Mouse (Mus musculus) CH12.LX (cell line): ENCODE results near the gene AA986860. TPM values are rescaled to one million over a fixed set of nuclear protein-coding genes. Genes with fewer than 3 reads are reported as not detected.

Source experiments
- DNase-seq: peaks from one replicate; pipeline ENCODE4 v3.0.0-alpha.2; 2013; ENCODE audit errors: extremely low read depth
- H3K27ac ChIP-seq: 2 replicates; pipeline ENCODE4 v1.5.1; 2012; ENCODE audit warnings: low read depth, mild to moderate bottlenecking, control low read depth, moderate library complexity; ENCODE audit not compliant: insufficient read depth
- H3K27me3 ChIP-seq: replicated peaks from 2 replicates; pipeline ENCODE3; 2012; ENCODE audit warnings: inconsistent platforms
- H3K36me3 ChIP-seq, 2 experiments: replicated peaks in 1 of 2; 2 replicates each; pipeline versions ENCODE3 to v1.6.1; 2012; ENCODE audit warnings: inconsistent platforms in 1 of 2, low read length in 1 of 2, mild to moderate bottlenecking in 1 of 2, mixed read lengths in 1 of 2, moderate library complexity in 1 of 2; ENCODE audit not compliant: control insufficient read depth in 1 of 2, insufficient read depth in 1 of 2
- H3K4me1 ChIP-seq, 2 experiments: 2 replicates each; pipeline ENCODE4 v1.6.1; 2012; ENCODE audit warnings: inconsistent platforms in 1 of 2, moderate library complexity in 1 of 2; ENCODE audit not compliant: insufficient read depth in 2 of 2, control insufficient read depth in 1 of 2
- H3K4me2 ChIP-seq: 2 replicates; pipeline ENCODE4 v1.6.1; 2012; ENCODE audit warnings: low read depth, mild to moderate bottlenecking, control low read depth; ENCODE audit not compliant: poor library complexity, insufficient read depth, severe bottlenecking
- H3K4me3 ChIP-seq, 3 experiments: fragments of 150-350 bp in 1 of 3; sonication (generic) in 1 of 3; replicated peaks in 1 of 3; 2 replicates each; pipeline versions ENCODE3 to v1.5.1; 2011 to 2012; ENCODE audit warnings: low read depth in 2 of 3, low read length in 2 of 3, mild to moderate bottlenecking in 2 of 3, moderate library complexity in 2 of 3, control low read depth in 1 of 3, improper control_type of control experiment in 1 of 3, inconsistent platforms in 1 of 3, mixed read lengths in 1 of 3; ENCODE audit not compliant: poor library complexity in 1 of 3
- H3K79me2 ChIP-seq: replicated peaks from 2 replicates; pipeline ENCODE4 v1.6.1; 2012; ENCODE audit warnings: mild to moderate bottlenecking, moderate library complexity; ENCODE audit not compliant: control insufficient read depth, poor library complexity, insufficient read depth, severe bottlenecking; ENCODE audit errors: extremely low read depth
- H3K9ac ChIP-seq: 2 replicates; pipeline ENCODE4 v1.6.1; 2012; ENCODE audit warnings: low read depth, mild to moderate bottlenecking, control low read depth, moderate library complexity; ENCODE audit not compliant: insufficient read depth
- H3K9me3 ChIP-seq: replicated peaks from 2 replicates; pipeline ENCODE3; 2012; ENCODE audit warnings: low read length, inconsistent platforms, mixed read lengths
- CHD2 ChIP-seq: IDR thresholded peaks from 2 replicates; pipeline ENCODE4 v1.6.1; 2011; ENCODE audit warnings: low read length, improper control_type of control experiment
- EP300 ChIP-seq: IDR thresholded peaks from 2 replicates; pipeline ENCODE4 v1.6.1; 2011; ENCODE audit warnings: low read length, improper control_type of control experiment
- ETS1 ChIP-seq: conservative IDR thresholded peaks from 2 replicates; pipeline ENCODE4 v1.6.1; 2012; ENCODE audit warnings: low read depth, mild to moderate bottlenecking, inconsistent platforms, low read length, improper control_type of control experiment, moderate library complexity
- JUN ChIP-seq: IDR thresholded peaks from 2 replicates; pipeline ENCODE4 v1.6.1; 2011; ENCODE audit warnings: low read depth, mild to moderate bottlenecking, low read length, improper control_type of control experiment, moderate library complexity; ENCODE audit not compliant: insufficient read depth
- JUND ChIP-seq: conservative IDR thresholded peaks from 2 replicates; pipeline ENCODE4 v1.6.1; 2011; ENCODE audit warnings: low read depth, low read length, improper control_type of control experiment
- MAFK ChIP-seq: IDR thresholded peaks from 2 replicates; pipeline ENCODE4 v1.6.1; 2011; ENCODE audit warnings: low read length, improper control_type of control experiment; ENCODE audit not compliant: insufficient replicate concordance
- MAX ChIP-seq: IDR thresholded peaks from 2 replicates; pipeline ENCODE4 v1.6.1; 2011; ENCODE audit warnings: low read length, improper control_type of control experiment
- MXI1 ChIP-seq: IDR thresholded peaks from 2 replicates; pipeline ENCODE4 v1.6.1; 2011; ENCODE audit warnings: mild to moderate bottlenecking, low read depth, low read length, improper control_type of control experiment
- NRF1 ChIP-seq: IDR thresholded peaks from 2 replicates; pipeline ENCODE4 v1.6.1; 2014; ENCODE audit warnings: low read depth, mild to moderate bottlenecking, inconsistent platforms, low read length, improper control_type of control experiment, moderate library complexity
- PAX5 ChIP-seq: IDR thresholded peaks from 2 replicates; pipeline ENCODE4 v1.6.1; 2012; ENCODE audit warnings: low read length, inconsistent platforms, mixed read lengths
- POLR2AphosphoS2 ChIP-seq: IDR thresholded peaks from 2 replicates; pipeline ENCODE4 v1.6.1; 2011; ENCODE audit warnings: low read depth, low read length, improper control_type of control experiment
- RCOR1 ChIP-seq: conservative IDR thresholded peaks from 2 replicates; pipeline ENCODE4 v1.6.1; 2012; ENCODE audit warnings: low read depth, mild to moderate bottlenecking, inconsistent platforms, low read length, improper control_type of control experiment
- SIN3A ChIP-seq: IDR thresholded peaks from 2 replicates; pipeline ENCODE4 v1.6.1; 2012; ENCODE audit warnings: low read length, improper control_type of control experiment, inconsistent platforms
- TBP ChIP-seq: conservative IDR thresholded peaks from 2 replicates; pipeline ENCODE4 v1.6.1; 2011; ENCODE audit warnings: low read depth, low read length, improper control_type of control experiment
- TCF12 ChIP-seq: IDR thresholded peaks from 2 replicates; pipeline ENCODE4 v1.6.1; 2014; ENCODE audit warnings: low read depth, mild to moderate bottlenecking, inconsistent platforms, low read length, improper control_type of control experiment
- UBTF ChIP-seq: IDR thresholded peaks from 2 replicates; pipeline ENCODE4 v1.6.1; 2012; ENCODE audit warnings: low read depth, mild to moderate bottlenecking, inconsistent platforms, low read length, improper control_type of control experiment, moderate library complexity
- USF1 ChIP-seq: IDR thresholded peaks from 2 replicates; pipeline ENCODE4 v1.6.1; 2014; ENCODE audit warnings: low read depth, mild to moderate bottlenecking, inconsistent platforms, low read length, improper control_type of control experiment
- ZKSCAN1 ChIP-seq: IDR thresholded peaks from 2 replicates; pipeline ENCODE4 v1.6.1; 2012; ENCODE audit warnings: low read depth, inconsistent platforms, low read length, improper control_type of control experiment, borderline replicate concordance
- ZMIZ1 ChIP-seq: IDR thresholded peaks from 2 replicates; pipeline ENCODE4 v1.6.1; 2012; ENCODE audit warnings: low read depth, mild to moderate bottlenecking, inconsistent platforms, low read length, improper control_type of control experiment
- ZNF384 ChIP-seq: IDR thresholded peaks from 2 replicates; pipeline ENCODE4 v1.6.1; 2012; ENCODE audit warnings: low read depth, low read length, improper control_type of control experiment, inconsistent platforms
- dilution Hi-C: fragments of 300-500 bp; cut with MboI; formaldehyde crosslinking; loops from 2 replicates; pipeline ENCODE4 v1.14.3; 2020; ENCODE audit warnings: low sequenced_read_pairs; ENCODE audit not compliant: extremely low pct_unique_long_range_greater_than_20kb, extremely low pct_ligation_motif_present
- in situ Hi-C: fragments of 300-500 bp; cut with MboI; formaldehyde crosslinking; loops from 3 replicates; pipeline ENCODE4 v1.14.3; 2019; ENCODE audit warnings: low sequenced_read_pairs, low pct_ligation_motif_present, low pct_unique_long_range_greater_than_20kb, mixed read lengths
- polyA plus RNA-seq: library from polyadenylated mRNA; unstranded; fragments of >175 nt; gene quantifications from 2 replicates; pipeline ENCODE4 v1.2.1, GENCODE M21; 2012; ENCODE audit warnings: low read depth; ENCODE audit not compliant: insufficient read length
- total RNA-seq, 2 experiments: library from RNA; depleted of rRNA; stranded (reverse); fragments of 300-350 nt in 1 of 2; fragments of >200 nt in 1 of 2; gene quantifications; 2 replicates each; pipeline ENCODE4 v1.2.3; 2012 to 2014

The AA986860 gene
- total and polyA plus RNA-seq, 3 experiments, result 0.25 to 0.61 (median 0.28) TPM

DNA sequence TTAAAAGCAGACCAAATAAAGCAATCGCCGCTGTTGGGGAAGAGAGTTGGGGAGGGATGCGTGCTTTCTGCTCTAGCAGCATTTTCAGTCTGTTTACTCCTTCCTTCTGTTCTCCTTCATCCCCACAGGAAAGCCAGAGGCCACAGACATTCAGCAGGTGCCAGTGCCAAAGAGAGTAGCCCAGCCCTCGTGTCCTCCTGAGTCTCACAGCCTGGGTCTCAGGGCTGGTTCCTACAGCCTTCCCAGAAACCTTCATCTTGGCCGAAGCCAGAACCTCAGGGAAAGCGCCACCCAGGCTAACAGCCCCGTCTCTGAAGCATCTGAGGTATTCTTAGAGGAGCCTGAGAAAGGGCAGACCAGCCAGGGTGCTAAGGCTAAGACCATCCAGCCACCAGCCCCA lies 10.4 kb downstream of the AA986860 start:
- H3K4me1 ChIP-seq, result peaks cover 5 to 39% of the 10 kb centered on the region in 2 experiments; a peak in 3 of 4 replicates
- no peak for DNase-seq
- dilution Hi-C loops, result no loop called here
- in situ Hi-C loops, result no loop called here
- H3K36me3 ChIP-seq, result no peaks in the 10 kb centered on the region
- no peak overlapping the region for H3K4me3 ChIP-seq
- no peaks in the 10 kb centered on the region for H3K27me3 ChIP-seq
- H3K4me2 ChIP-seq, result no peak overlapping the region
- no peaks in the 10 kb centered on the region for H3K9me3 ChIP-seq
- H3K79me2 ChIP-seq, result no peaks in the 10 kb centered on the region
- no peak overlapping the region for H3K9ac ChIP-seq
- TF ChIP-seq POLR2AphosphoS2, result no peak
- no peak for TF ChIP-seq EP300
- no peak for TF ChIP-seq ETS1
- no peak for TF ChIP-seq RCOR1
- no peak for TF ChIP-seq MAFK
- TF ChIP-seq USF1, result no peak
- H3K27ac ChIP-seq, result no peak overlapping the region

- Histone ChIP-seq H3K79me2 (no peaks in the 10 kb centered on the region), H3K36me3 (no peaks in the 10 kb centered on the region), H3K27me3 (no peaks in the 10 kb centered on the region), H3K9me3 (no peaks in the 10 kb centered on the region), H3K4me3 (no peak overlapping the region), H3K4me1 (peaks cover 5 to 30% of the 10 kb centered on the region in 2 experiments; a peak in 3 of 4 replicates), H3K9ac (no peak overlapping the region), H3K27ac (no peak overlapping the region), H3K4me2 (no peak overlapping the region)
- TF ChIP-seq POLR2AphosphoS2 (no peak), UBTF (no peak), MXI1 (no peak), ZKSCAN1 (no peak), USF1 (no peak)
- no peak for DNase-seq
- in situ Hi-C loops (no loop called here), dilution Hi-C loops (no loop called here)
Observed at GRCm38 (mm10) chr1:130743775-130744174, 12.0 kb downstream of the AA986860 start.

- no peak for TF ChIP-seq MAX
- no peak for TF ChIP-seq CHD2
- no peak for TF ChIP-seq JUN
- TF ChIP-seq JUND, result no peak
- no peak for TF ChIP-seq UBTF
- TF ChIP-seq ZNF384, result no peak
- TF ChIP-seq ZKSCAN1, result no peak
- TF ChIP-seq ZMIZ1, result no peak
- no peak for TF ChIP-seq SIN3A
- TF ChIP-seq TCF12, result no peak
- TF ChIP-seq MAFK, result no peak
- TF ChIP-seq NRF1, result no peak
- no peak for TF ChIP-seq PAX5
- TF ChIP-seq TBP, result no peak
- no peak for TF ChIP-seq MXI1
- Histone ChIP-seq H3K36me3 (no peaks in the 10 kb centered on the region), H3K9me3 (no peaks in the 10 kb centered on the region), H3K4me2 (no peak overlapping the region), H3K27ac (no peak overlapping the region), H3K4me1 (peaks cover 5 to 26% of the 10 kb centered on the region in 2 experiments; a peak in 3 of 4 replicates), H3K9ac (no peak overlapping the region), H3K27me3 (no peaks in the 10 kb centered on the region), H3K4me3 (no peak overlapping the region), H3K79me2 (no peaks in the 10 kb centered on the region)
- dilution Hi-C loops, result no loop called here
- in situ Hi-C loops, result no loop called here
- DNase-seq, result no peak
Observed at GRCm38 (mm10) chr1:130744217-130744616, 12.4 kb downstream of the AA986860 start.
